Mouse (Mus musculus): ENCODE measurements at regions not wholly inside any gene's neighbourhood (a gene's known extent, or its start where the extent isn't known, plus 50 kb on each side); places are given as distances from the start of the nearest gene placed in this dataset.

DNA sequence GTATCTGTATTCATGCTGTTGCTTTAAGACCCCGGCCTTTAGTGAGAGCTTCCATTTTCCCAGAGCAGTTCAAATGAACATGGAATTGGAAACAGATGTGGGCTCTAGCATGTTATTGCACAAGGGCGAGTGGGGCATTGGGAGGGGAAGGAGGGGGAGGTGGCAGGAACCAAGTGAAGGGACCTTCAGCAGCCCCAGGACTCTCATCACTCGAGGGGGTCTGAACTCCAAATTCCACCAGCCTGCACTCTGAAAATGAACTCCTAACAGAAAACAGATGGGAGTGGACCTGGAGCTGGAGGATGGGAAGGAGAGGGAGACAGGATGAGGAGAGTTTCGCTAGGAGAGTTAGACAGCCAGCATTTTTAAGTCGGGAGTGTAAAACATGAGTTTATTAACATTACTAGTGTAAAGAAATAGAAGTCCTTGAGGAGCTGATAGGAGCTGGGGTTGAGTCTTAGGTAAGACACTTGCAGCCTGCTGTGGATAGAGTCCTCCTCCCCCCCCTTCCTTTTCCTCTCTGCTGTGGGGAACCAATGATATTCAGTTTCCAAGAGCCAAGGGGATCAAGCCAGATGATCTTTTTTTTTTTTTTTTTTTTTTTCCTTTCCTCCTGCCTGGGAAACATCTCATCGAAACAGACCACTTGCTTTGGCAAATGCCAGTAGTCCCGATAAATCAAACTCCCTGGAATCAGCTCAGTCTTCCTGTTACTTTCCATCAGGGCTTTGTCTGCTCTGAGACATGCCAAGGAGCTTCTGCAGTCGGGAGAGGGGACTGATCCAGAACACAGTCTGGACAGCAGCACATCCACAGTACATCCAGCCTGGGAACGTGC lies 351.0 kb downstream of the Ets1 start:
- DNase-seq (ENCODE audit: extremely low spot score in 1 of 2, low spot score in 2 of 2): peak in 1 of 2 experiments; percentile 56
- intact Hi-C loops (cut with DNase I): no loop called here

DNA sequence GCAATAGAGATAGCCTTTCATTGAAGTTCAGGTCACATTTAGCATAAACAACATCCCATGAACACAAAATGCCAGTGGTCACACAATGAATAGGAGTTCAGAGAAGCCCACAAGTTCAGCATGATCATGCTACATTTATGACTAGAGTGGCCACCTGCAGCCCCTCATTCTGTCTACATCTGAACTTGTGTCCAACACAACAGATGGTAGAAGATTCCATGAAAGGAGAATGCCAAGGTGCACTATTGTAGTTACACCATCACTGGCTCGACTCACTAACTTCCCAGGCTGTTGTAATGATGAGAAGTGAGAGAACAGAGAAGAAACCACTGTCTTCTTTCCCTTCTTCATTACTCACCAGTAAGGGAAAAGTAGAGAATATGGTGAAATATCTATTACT lies 353.0 kb downstream of the Ets1 start:
- intact Hi-C loops (cut with DNase I): no loop called here
- no peak for DNase-seq (ENCODE audit: extremely low spot score in 1 of 2, low spot score in 2 of 2)

DNA sequence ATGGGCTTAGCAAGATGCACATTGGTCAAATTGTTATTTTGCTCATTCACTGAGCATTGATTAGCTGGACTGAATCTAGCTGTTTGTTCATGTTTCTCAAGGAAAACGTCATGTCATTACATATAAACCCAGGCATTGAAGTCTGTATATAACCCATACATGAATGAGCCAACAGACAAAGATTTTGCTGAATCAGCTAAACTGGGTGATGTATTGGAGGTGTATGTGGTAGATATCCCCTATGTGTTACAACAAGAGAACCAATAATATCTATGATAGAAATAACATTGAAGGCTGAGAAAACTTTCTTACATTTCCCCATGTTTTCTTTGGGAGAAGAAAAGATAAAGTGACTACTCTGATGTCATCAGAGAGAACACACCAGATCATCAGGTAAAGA lies 362.3 kb downstream of the Ets1 start:
- intact Hi-C loops (cut with DNase I): no loop called here
- no peak for DNase-seq (ENCODE audit: extremely low spot score in 1 of 2, low spot score in 2 of 2)

DNA sequence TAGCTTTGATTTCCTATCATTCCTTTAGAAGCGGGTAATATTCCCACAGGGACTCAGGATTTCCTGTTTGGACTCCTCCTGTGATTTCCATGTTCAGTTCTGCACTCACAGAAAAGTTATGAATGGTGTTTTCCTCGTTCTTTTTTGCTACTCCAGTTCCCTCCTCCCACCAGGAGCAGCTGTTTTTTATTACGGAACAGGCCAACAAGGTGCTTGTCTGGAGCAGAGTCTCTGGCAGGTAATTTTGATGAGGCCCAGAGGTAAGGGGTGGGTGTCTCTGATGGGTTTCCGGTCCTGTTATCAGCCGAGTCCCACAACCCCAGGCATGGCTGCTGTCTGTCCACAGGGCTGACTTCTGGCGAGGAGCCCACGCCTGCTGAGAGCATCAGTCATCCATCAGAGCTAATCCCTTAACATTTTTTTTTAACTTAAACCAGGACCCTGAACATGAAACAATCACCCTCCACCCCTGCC lies 364.7 kb downstream of the Ets1 start:
- DNase-seq (ENCODE audit: extremely low spot score in 1 of 2, low spot score in 2 of 2): peak in 1 of 2 experiments; percentile 51
- intact Hi-C loops (cut with DNase I): no loop called here

DNA sequence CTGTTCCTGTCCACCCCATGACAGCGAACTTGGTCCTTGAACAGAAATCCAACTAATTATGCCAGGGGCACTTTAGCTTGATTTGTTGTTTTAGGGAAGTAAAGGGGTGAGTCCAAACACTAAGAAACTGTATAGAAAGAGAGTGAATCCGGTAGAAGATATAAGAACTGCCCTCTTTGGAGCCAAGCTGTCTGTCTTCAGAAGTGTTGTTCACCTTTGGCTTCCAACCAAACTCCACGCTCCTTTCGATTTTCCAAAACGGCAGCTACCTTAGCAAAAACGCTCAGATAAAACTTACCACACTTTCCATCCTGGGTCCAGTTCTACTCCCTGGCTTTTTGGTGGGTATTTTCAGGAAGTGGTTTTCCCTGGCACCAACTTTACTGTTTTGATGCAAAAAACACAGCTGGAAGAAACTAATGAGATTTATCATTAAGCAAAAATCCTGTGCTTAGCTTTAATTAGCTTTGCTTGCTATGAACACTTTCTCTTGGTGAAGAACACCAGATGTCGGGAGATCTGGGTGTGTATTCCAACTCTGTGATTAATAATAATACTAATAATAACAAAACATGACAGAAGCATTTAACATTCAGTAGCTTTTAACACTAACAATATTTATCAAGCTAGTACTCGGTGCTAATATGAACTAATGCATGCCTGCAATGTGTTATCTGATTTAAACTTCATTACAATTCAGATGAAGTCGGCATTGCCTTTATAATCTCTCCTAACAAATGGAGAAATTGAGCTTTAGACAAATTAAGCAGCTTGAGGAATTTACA lies 365.3 kb downstream of the Ets1 start:
- intact Hi-C loops (cut with DNase I): no loop called here
- DNase-seq (ENCODE audit: extremely low spot score in 1 of 2, low spot score in 2 of 2): no peak

DNA sequence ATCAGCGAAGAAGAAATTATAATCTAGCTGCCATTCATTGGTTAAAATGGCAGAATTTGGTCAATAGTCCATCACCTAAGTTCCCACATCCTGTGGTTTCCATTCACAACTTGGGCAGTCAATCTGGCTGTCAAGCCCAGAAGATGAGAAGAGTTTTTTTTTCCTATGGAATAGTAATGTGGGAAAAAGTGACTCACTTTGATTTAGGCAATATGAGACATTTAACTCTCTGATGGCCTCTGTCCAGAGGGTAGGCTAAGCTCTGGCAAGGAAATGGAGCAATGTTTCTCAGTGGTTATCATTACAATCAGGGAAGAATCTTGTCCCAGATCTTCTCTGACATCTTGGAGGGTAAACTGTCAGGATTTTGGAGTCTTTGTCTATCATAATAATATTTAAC lies 367.9 kb downstream of the Ets1 start:
- DNase-seq (ENCODE audit: extremely low spot score in 1 of 2, low spot score in 2 of 2): no peak
- intact Hi-C loops (cut with DNase I): no loop called here

DNA sequence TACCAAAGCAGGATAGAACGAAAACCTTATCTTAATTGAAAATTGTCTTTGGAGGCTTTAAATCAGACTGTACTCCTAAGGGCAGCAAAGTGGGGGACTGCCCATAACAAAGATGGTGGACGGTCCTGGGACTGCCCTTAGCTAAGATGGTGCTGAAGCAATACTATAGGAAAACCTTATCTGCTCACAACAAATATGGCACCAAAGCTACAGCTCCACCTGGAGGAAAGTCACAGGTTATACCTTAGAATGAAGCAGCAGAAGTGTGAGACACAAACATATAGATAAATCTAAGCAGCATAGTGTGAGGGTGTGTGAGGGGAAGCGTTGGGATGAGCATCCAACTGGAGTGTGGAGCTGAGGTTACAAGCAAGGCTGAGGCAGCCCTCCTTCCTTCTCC lies 368.5 kb downstream of the Ets1 start:
- DNase-seq (ENCODE audit: extremely low spot score in 1 of 2, low spot score in 2 of 2): no peak
- intact Hi-C loops (cut with DNase I): no loop called here

DNA sequence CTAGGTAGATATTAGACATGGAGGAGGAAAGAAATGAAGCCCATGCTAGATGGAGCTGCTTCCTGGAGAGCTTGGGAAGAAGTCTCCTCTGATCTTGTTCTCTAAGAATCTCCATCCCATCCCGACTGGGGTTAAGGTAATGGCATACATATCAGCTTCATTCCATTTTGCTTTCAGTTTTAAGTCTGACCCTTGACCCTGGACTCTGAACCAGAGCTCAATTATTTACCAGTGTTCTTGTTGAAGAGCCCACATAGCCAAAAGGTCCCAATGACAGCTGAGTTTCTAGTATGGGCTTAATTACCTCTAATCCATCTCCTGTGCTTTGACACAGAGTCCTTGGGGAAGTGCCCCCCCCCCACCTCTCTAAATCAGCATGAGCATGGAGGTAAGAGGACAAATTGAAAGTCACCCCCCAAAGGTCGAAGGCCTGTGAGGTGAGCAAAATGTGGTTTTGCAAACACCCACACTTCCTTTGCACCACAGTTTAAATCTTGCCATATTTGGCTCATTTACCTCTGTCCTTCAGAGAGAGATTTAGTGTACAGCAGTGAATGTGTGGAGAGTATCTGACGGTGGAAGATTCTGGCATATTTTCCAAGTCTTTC lies 371.5 kb downstream of the Ets1 start:
- DNase-seq (ENCODE audit: extremely low spot score in 1 of 2, low spot score in 2 of 2): no peak
- intact Hi-C loops (cut with DNase I): no loop called here

DNA sequence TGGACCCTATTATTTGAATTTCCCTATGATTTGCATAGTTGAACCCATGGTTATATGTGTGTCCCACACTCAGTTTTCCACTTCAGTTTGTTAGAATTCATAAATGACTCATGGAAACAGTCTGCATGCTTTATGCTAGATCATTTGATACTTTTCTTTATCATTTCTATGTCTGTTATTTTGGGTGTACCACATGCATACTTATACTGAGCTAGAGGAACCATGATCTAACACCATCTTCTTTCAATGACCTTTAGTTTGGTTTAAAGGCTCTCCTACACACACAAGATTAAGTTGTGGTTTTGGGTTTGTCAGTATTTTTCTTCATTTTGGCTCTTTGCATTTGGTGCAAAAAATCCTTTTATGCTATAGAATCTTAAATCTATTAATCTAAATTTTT lies 375.2 kb downstream of the Ets1 start:
- intact Hi-C loops (cut with DNase I): no loop called here

DNA sequence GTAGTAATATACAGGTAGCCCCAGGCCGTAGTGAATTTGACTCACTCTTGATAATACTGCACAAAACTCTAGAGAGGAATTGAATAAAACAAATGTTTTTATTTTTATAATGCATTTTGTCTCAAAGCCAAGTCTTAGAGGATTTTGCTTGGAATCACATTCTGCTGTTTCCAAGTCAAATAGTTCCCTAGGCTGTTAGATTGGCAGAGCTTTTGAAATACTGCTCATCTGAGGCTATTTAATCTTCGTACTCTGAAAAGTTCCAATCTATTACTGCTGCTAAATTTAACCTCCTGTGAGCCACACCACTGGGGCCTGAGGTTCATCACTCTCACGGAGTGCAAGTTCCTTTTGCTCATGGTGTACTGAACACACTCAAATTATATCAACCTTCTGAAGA lies 399.4 kb downstream of the Ets1 start:
- intact Hi-C loops (cut with DNase I): no loop called here
- no peak for DNase-seq (ENCODE audit: extremely low spot score in 1 of 2, low spot score in 2 of 2)

More for the DNA sequence above, 375.2 kb downstream of the Ets1 start:
- DNase-seq (ENCODE audit: extremely low spot score in 1 of 2, low spot score in 2 of 2): no peak

DNA sequence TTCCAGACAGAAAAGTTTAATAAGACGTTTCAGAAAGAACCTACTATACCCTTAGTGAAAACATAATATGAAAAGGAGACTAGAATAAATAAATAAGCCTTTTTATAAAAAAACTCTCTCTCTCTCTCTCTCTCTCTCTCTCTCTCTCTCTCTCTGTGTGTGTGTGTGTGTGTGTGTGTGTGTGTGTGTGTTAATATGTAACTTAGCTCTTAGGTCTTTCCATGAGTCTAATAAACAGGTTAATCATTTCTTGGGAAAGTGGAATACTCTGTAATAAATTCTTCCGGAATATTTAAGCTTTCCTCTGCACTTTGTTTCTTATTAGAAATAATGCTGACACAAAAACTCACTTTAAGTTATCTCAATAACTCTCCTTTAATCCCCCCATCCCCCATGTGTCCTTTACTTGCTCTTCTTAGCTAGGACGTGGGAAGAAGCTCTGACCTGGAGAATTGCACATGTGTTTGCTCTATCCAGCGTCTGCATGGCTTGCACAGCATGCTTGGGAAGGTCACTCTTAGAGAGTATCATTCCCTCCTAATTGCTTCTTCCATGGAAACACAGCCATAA lies 403.3 kb downstream of the Ets1 start:
- DNase-seq (ENCODE audit: extremely low spot score in 1 of 2, low spot score in 2 of 2): no peak
- intact Hi-C loops (cut with DNase I): no loop called here

DNA sequence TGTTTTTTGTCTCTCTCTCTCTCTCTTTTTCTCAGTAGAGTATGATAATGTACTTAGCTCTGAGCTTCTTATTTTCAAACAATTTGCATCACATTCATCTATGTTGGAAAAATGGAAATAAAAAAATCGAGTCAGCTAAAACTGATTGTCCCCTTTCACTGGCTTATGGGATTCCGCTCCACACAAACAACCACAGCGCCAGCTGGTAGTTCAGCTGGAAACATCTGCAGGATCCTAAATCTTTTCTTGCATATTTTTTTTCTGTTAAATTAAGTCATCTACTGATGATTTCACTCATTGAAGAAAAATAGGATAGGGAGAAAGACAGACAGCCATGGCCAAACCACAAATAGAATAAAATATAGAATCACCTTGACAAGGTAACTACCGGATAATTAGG lies 414.8 kb downstream of the Ets1 start:
- DNase-seq (ENCODE audit: extremely low spot score in 1 of 2, low spot score in 2 of 2): no peak
- intact Hi-C loops (cut with DNase I): no loop called here

DNA sequence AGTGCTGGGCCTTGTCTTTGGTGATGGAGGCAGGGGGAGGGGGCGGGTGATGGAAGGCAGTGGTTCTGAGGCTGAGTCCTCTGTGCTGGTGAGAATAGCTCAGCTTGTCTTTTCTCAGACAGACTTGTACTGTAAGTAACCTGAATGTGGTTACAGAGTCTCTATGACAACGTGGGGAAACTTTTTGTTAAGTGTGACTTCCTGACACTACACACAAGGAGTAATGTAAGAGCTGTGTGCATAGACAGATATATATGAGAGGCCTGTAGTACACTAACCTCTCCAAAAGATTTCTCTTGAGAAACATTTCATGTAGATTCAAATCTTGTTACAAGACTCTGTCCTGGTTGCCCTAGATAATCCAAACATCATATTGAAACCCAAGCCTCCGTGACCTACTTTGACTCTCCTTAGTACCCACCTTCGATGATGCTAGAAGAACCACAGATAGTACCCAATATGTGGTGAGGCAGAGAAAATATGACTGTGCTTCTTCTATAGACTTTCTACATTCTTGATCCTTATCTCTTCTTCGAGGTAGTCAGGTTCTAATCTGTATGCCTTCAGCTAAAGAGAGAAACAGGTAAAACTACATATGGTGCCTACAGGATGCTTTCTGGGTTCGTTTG lies 424.7 kb downstream of the Ets1 start:
- intact Hi-C loops (cut with DNase I): no loop called here

DNA sequence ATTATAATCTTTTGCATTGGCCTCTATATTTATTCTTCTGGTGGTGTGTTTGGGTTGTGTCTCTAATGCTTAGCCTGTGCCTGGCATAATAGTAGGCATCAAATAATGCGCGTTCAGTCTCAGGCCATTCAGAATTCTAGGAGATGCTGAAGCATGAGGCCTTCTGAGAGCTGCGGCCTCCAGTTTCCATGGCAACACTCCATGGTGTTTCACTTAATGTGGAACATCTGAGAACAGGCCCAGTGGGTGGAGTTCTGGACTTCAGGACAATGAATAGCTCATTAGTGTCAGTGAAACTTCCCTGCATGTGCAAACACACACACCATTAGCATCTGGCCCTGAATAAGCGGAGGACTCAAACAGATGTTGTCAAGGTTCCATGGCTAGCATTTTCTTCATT lies 426.5 kb downstream of the Ets1 start:
- intact Hi-C loops (cut with DNase I): no loop called here
- DNase-seq (ENCODE audit: extremely low spot score in 1 of 2, low spot score in 2 of 2): peak; percentile 58 to 71

More for the DNA sequence above, 424.7 kb downstream of the Ets1 start:
- DNase-seq (ENCODE audit: extremely low spot score in 1 of 2, low spot score in 2 of 2): no peak

DNA sequence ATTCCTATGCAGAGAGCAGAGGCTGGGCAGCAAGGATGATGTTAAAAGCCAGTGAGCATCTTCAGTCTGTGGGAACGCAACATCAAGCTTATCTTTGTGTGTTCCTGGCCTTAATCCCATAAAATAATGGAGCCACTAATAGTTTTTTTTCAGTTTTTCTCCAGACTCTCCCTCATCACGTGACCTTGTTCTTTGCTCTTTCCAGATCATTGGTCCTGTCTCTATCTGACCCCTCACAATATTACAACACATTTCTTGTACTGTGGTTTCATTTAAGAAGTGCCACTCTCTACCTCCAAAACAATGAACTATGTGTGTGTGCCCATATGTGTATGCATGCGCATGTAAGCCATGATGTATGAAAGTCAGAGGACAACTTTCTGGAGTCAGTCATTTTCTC lies 429.3 kb downstream of the Ets1 start:
- intact Hi-C loops (cut with DNase I): no loop called here
- DNase-seq (ENCODE audit: extremely low spot score in 1 of 2, low spot score in 2 of 2): no peak

DNA sequence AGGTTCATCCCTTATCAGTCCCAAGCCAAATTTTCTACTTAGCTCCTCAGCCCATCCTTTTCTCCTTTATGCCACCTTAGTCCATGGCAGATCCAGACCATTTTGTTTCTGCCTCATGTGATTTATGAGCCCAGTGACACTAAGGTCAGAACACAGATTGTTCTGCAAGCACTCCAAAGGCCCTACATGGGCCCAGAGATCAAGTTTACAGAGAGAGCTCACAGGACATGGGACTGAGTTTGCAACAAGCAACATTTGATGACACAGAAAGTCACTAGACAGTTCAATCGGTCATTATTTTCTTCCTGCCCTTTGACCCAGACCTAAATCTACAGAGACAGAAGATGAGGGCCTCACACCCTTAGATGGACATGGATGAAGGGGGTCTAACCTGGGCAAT lies 431.5 kb downstream of the Ets1 start:
- intact Hi-C loops (cut with DNase I): no loop called here
- no peak for DNase-seq (ENCODE audit: extremely low spot score in 1 of 2, low spot score in 2 of 2)

DNA sequence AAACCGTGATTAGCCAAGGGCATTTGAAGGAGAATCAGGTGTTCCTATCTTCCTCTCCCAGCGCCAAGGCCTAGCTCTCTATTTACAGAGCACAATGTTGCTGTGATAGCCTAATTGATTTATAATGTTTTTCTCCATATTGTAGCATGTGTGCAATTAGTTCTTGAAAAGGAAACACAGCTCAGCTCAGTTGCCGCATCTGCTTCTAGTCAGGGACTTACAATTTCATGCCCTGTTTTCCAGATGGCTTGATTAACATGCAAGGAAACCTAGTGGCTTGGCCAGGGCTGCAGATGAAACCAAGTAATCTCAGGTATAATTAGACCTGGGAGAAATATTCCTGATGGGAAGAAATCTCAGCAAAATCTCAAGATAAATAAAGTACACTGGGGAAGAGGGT lies 434.1 kb downstream of the Ets1 start:
- DNase-seq (ENCODE audit: extremely low spot score in 1 of 2, low spot score in 2 of 2): no peak
- intact Hi-C loops (cut with DNase I): no loop called here

DNA sequence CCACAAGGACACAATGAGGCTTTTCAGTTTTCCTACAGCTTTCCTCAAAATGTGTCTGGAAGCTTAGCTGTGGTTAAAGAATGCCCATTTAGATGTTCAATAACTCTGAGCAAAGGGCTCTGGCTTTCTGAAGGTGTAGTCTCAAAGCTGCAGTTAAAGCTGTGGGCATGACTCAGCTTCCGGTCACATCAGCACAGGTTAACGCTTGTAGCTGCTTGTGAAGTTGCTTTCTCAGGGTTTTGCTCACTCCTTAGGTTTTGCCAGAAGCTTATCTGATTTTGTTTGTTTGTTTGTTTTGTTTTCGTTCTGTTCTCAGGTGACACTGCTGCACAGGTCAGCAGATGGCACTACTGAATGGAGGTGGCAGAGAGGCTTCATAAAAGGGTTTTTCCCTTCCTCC lies 444.2 kb downstream of the Ets1 start:
- DNase-seq (ENCODE audit: extremely low spot score in 1 of 2, low spot score in 2 of 2): no peak
- intact Hi-C loops (cut with DNase I): loop anchor here (5.0 kb wide), 3 partner anchors 138 to 678 kb away; no protein-coding TSS in a partner anchor

DNA sequence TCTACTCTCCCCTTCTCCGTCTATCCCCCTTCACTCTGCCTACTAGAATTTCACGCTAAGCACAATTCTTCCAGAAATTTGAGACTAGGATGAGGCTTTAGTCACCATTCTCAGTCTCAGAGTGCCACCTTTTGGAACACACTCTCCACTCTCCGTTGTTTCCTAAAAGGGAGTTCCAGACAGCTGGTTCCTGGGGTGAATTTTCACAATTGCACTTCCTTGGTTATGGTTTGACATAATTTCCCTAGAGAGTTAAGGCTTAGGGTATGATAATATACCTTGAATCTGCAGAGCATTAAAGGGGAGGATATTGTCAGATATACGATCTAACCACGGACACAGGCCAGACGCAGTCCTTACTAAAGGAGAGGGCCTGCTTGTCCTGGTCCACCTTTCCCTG lies 444.8 kb downstream of the Ets1 start:
- DNase-seq (ENCODE audit: extremely low spot score in 1 of 2, low spot score in 2 of 2): peak; percentile 30 to 45
- intact Hi-C loops (cut with DNase I): loop anchor here (5.0 kb wide), 3 partner anchors 138 to 678 kb away; no protein-coding TSS in a partner anchor
